Mouse (Mus musculus) spleen, postnatal 4 days (tissue): Measurements from ENCODE around the gene Lor.
A peak's percentile ranks its signal among the peaks of the same experiment; 100 is the strongest.

ENCODE experiments used
- DNase-seq, 2 experiments: peaks; one replicate each; pipeline ENCODE4 v3.0.0; 2022; ENCODE audit warnings: low spot score in 2 of 2

The Lor gene

GRCm38 (mm10) chr3:92083042-92083441 lies at the start of gene Lor:
TSS of gene Lor (minus strand) at chr3:92083142.
- DNase-seq: no peak

GRCm38 (mm10) chr3:92123847-92124246 lies 40.9 kb upstream of the Lor start, which contains the start of gene Prr9:
TSS of gene Prr9 (minus strand) at chr3:92123947.
- no peak for DNase-seq

- DNase-seq: no peak
Observed at GRCm38 (mm10) chr3:92120902-92121301, 38.0 kb upstream of the Lor start.

- no peak for DNase-seq
Observed at GRCm38 (mm10) chr3:92117930-92118329, 35.0 kb upstream of the Lor start.

GRCm38 (mm10) chr3:92111526-92111925 lies 28.6 kb upstream of the Lor start:
- DNase-seq: no peak

- no peak for DNase-seq
Observed at GRCm38 (mm10) chr3:92110790-92111189, 27.8 kb upstream of the Lor start.

GRCm38 (mm10) chr3:92106582-92106981 lies 23.6 kb upstream of the Lor start:
- DNase-seq: no peak

GRCm38 (mm10) chr3:92081285-92081931 lies 1.5 kb downstream of the Lor start:
- DNase-seq: peak in 1 of 2 experiments; percentile 62

- DNase-seq: peak; percentile 24 to 71
Observed at GRCm38 (mm10) chr3:92080462-92081284, 2.3 kb downstream of the Lor start.

- no peak for DNase-seq
Observed at GRCm38 (mm10) chr3:92050382-92051054, 32.4 kb downstream of the Lor start.

- DNase-seq: no peak
Observed at GRCm38 (mm10) chr3:92033892-92034291, 49.0 kb downstream of the Lor start.

GRCm38 (mm10) chr3:92033203-92033602 lies 49.7 kb downstream of the Lor start:
- DNase-seq: no peak
